20 mouse cellular contexts compared by ENCODE assay signal in the genomic region with DNA sequence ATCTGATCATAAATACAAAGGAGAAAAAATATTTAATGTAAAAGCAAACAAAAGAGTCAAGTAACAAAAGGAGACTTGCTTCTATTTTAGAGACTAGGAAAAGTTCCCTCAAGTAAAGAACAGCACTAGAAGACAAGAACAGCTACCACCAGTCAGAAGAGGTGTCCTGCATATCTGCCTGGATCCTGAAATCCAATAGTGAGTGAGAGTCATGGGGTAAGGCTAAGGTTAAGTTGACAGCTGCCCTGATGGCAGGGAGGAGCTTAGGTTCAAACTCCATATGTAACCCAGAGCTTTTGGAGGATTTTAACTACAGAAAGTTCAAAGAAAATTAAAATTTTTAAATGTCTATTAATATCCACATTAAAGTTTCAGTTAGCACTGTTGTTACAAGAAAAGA. TPM values are rescaled to one million over a fixed set of nuclear protein-coding genes. Genes with fewer than 3 reads are reported as not detected.
A peak's percentile ranks its signal among the peaks of the same experiment; 100 is the strongest.
DNase-seq lines count a peak whose midpoint lies in the region; ATAC-seq lines count a peak whose summit lies in the region.
"Had no signal": no experiment of that assay in that cellular context is flagged by ENCODE, and none has a peak within 500 bp of the region (broad histone marks: within the 10 kb centered on the region; RNA-seq: fewer than 3 reads in every experiment).

No protein-coding gene starts in this region.

- no peaks in the 10 kb centered on the region for H3K27me3 ChIP-seq in heart, embryonic 14.5 days (ENCODE audit: control insufficient read depth, insufficient read depth, low read length)
- no peaks in the 10 kb centered on the region for H3K27me3 ChIP-seq in midbrain, embryonic 11.5 days (ENCODE audit: control insufficient read depth, insufficient read depth, low read length)
- no peaks in the 10 kb centered on the region for H3K27me3 ChIP-seq in midbrain, embryonic 13.5 days
- H3K27me3 ChIP-seq in heart, embryonic 10.5 days (ENCODE audit: insufficient read depth, poor library complexity, severe bottlenecking) = no peaks in the 10 kb centered on the region
- H3K27me3 ChIP-seq: stomach, embryonic 15.5 days had no signal

- H3K9ac ChIP-seq in heart, embryonic 14.5 days (ENCODE audit: low read length) = no peak overlapping the region
- H3K9ac ChIP-seq in midbrain, embryonic 11.5 days (ENCODE audit: low read length) = no peak overlapping the region
- no peak overlapping the region for H3K9ac ChIP-seq in midbrain, embryonic 13.5 days (replicated peaks)
- H3K9ac ChIP-seq: stomach, embryonic 15.5 days had no signal

- peaks cover 0 to 18% of the 10 kb centered on the region in 2 experiments; a peak in 3 of 4 replicates for H3K4me1 ChIP-seq in heart, embryonic 14.5 days (ENCODE audit: control insufficient read depth in 2 of 2, insufficient read depth in 2 of 2, low read length in 2 of 2)
- H3K4me1 ChIP-seq in midbrain, embryonic 11.5 days (ENCODE audit: control insufficient read depth, insufficient read depth, low read length) = peaks cover 11% of the 10 kb centered on the region; the same call in 1 of the 2 replicates
- H3K4me1 ChIP-seq in midbrain, embryonic 13.5 days (replicated peaks) = peaks cover 30% of the 10 kb centered on the region
- peaks cover 33% of the 10 kb centered on the region for H3K4me1 ChIP-seq in heart, embryonic 10.5 days

- H3K4me2 ChIP-seq in heart, embryonic 14.5 days (ENCODE audit: low read length) = 0 out of 2 replicates have a peak overlapping the region, but pooled peaks have one; percentile 96
- no peak overlapping the region for H3K4me2 ChIP-seq in midbrain, embryonic 11.5 days
- no peak overlapping the region for H3K4me2 ChIP-seq in midbrain, embryonic 13.5 days (replicated peaks)

- no peaks in the 10 kb centered on the region for H3K9me3 ChIP-seq in heart, embryonic 14.5 days (ENCODE audit: control insufficient read depth, low read length)
- H3K9me3 ChIP-seq in midbrain, embryonic 11.5 days (ENCODE audit: control insufficient read depth, low read length) = no peaks in the 10 kb centered on the region
- no peaks in the 10 kb centered on the region for H3K9me3 ChIP-seq in midbrain, embryonic 13.5 days
- no peaks in the 10 kb centered on the region for H3K9me3 ChIP-seq in heart, embryonic 10.5 days
- H3K9me3 ChIP-seq: midbrain, embryonic 10.5 days; stomach, embryonic 15.5 days had no signal

- H3K4me3 ChIP-seq in heart, embryonic 14.5 days (ENCODE audit: control insufficient read depth in 1 of 2, insufficient read depth in 1 of 2, low read depth in 1 of 2, low read length in 2 of 2) = no peak overlapping the region
- no peak overlapping the region for H3K4me3 ChIP-seq in midbrain, embryonic 11.5 days (ENCODE audit: low read depth, low read length)
- H3K4me3 ChIP-seq in midbrain, embryonic 13.5 days (replicated peaks) = no peak overlapping the region
- H3K4me3 ChIP-seq in heart, embryonic 10.5 days = no peak overlapping the region
- H3K4me3 ChIP-seq: stomach, embryonic 15.5 days had no signal

- no peak for ATAC-seq in heart, embryonic 14.5 days (ENCODE audit: insufficient number of reproducible peaks, insufficient read depth, low FRiP score, low read depth)
- no peak for ATAC-seq in midbrain, embryonic 11.5 days (ENCODE audit: low FRiP score)
- no peak for ATAC-seq in midbrain, embryonic 13.5 days
- ATAC-seq: activated CD4-positive, CD25-positive, alpha-beta regulatory T cell, adult 4 months had no signal

- DNase-seq in heart, postnatal 10 days = no peak
- DNase-seq in midbrain, embryonic 11.5 days (ENCODE audit: low spot score, missing footprints) = peak; percentile 44
- DNase-seq in R1 (ENCODE audit: low read depth, low spot score) = peak; percentile 23
- no peak for DNase-seq in ovary, adult 18-20 months (ENCODE audit: low spot score)
- no peak for DNase-seq in heart, embryonic 10.5 days (ENCODE audit: low spot score)
- DNase-seq: adrenal gland, postnatal 25 days; cerebellum, adult 18-20 months; gastrocnemius, postnatal 25 days; heart, postnatal 36 days; kidney, adult 2 months; kidney, postnatal 36 days; layer of hippocampus, adult 9-11 months; retina, postnatal 1 day; thymus, adult 2 months had no signal

- intact Hi-C loops in heart, postnatal 10 days (cut with DNase I) = loop anchor here (5.0 kb wide), 2 partner anchors 45 to 235 kb away; a partner anchor contains a TSS

- H3K36me3 ChIP-seq in heart, embryonic 14.5 days (ENCODE audit: control insufficient read depth, insufficient read depth, low read length) = no peaks in the 10 kb centered on the region
- H3K36me3 ChIP-seq in midbrain, embryonic 11.5 days (ENCODE audit: control insufficient read depth, insufficient read depth, low read length) = no peaks in the 10 kb centered on the region
- no peaks in the 10 kb centered on the region for H3K36me3 ChIP-seq in midbrain, embryonic 13.5 days
- H3K36me3 ChIP-seq in heart, embryonic 10.5 days = no peaks in the 10 kb centered on the region
- H3K36me3 ChIP-seq: midbrain, embryonic 10.5 days; stomach, embryonic 15.5 days had no signal

- H3K27ac ChIP-seq in heart, embryonic 14.5 days (replicated peaks in 1 of 2; ENCODE audit: control insufficient read depth in 1 of 2, insufficient read depth in 1 of 2, low read depth in 2 of 2, low read length in 2 of 2) = no peak overlapping the region
- H3K27ac ChIP-seq in midbrain, embryonic 11.5 days (ENCODE audit: low read depth, low read length) = no peak overlapping the region
- H3K27ac ChIP-seq in midbrain, embryonic 13.5 days = no peak overlapping the region
- H3K27ac ChIP-seq in heart, embryonic 10.5 days = no peak overlapping the region
- H3K27ac ChIP-seq: liver, embryonic 14.5 days; midbrain, embryonic 10.5 days; stomach, embryonic 15.5 days had no signal

RNA-seq across cellular contexts. Expression of a gene that starts 2.6 kb away (rescaled TPM):
- polyA plus RNA-seq in heart, embryonic 14.5 days (2014; fragmentation: Nextera tagmentation; extraction: Ambion mirVana) = 19.2 and 20.3 TPM in 2 replicates
- total RNA-seq in heart, postnatal 10 days (2021) = 10 to 100 TPM; 17.3 to 20.2 TPM
- 31.6 and 38.0 TPM in 2 replicates for polyA plus RNA-seq in midbrain, embryonic 11.5 days (2014; fragmentation: Nextera tagmentation; extraction: Ambion mirVana)
- polyA plus RNA-seq in midbrain, embryonic 13.5 days (2015; fragmentation: Nextera tagmentation; extraction: Ambion mirVana) = 37.5 and 43.7 TPM in 2 replicates
- 27.9 and 32.2 TPM in 2 replicates for polyA plus RNA-seq in heart, embryonic 10.5 days (2016; fragmentation: Nextera tagmentation; extraction: Ambion mirVana)

Comparison
In these comparisons a context has a peak if more than half of its experiments do, and no peak if none do; other contexts are left out.
1. DNase-seq: peak in midbrain, embryonic 11.5 days (single experiment) and R1 (single experiment); none in heart, postnatal 10 days (0 of 2), ovary, adult 18-20 months (single experiment) and heart, embryonic 10.5 days (single experiment).